Mouse (Mus musculus) olfactory bulb, adult 2 months (tissue): ENCODE results near the gene Trim2.

Experiments
- CTCF ChIP-seq: fragments of 200-500 bp; IDR thresholded peaks from 2 replicates; pipeline ENCODE4 v1.5.1; 2012; ENCODE audit warnings: low read depth, mild to moderate bottlenecking, low read length, moderate library complexity; ENCODE audit not compliant: insufficient read depth
- POLR2A ChIP-seq: fragments of 200-500 bp; IDR thresholded peaks from 2 replicates; pipeline ENCODE4 v1.6.1; 2012; ENCODE audit warnings: mild to moderate bottlenecking, low read depth, low read length, moderate library complexity; ENCODE audit not compliant: insufficient read depth

- TF ChIP-seq CTCF (no peak), POLR2A (no peak)
Observed at GRCm38 (mm10) chr3:84189629-84190173, 117.0 kb downstream of the Trim2 start.
